Mouse (Mus musculus) small intestine, adult 2 months (tissue): ENCODE measurements around the gene Brsk2. TPM values are rescaled to one million over a fixed set of nuclear protein-coding genes. Genes with fewer than 3 reads are reported as not detected.
A peak's percentile ranks its signal among the peaks of the same experiment; 100 is the strongest.

Experiments used
- H3K27ac ChIP-seq: fragments of 200-500 bp; 2 replicates; pipeline ENCODE4 v1.5.1; 2012; ENCODE audit warnings: low read depth, low read length, control low read depth, inconsistent platforms; ENCODE audit not compliant: insufficient read depth
- H3K27me3 ChIP-seq: fragments of 200-500 bp; 2 replicates; pipeline ENCODE4 v1.6.1; 2012; ENCODE audit warnings: mild to moderate bottlenecking, moderate library complexity, low read length, inconsistent platforms; ENCODE audit not compliant: control insufficient read depth, insufficient read depth
- H3K36me3 ChIP-seq: fragments of 200-500 bp; 2 replicates; pipeline ENCODE4 v1.6.1; 2012; ENCODE audit warnings: mild to moderate bottlenecking, low read length, control low read depth, inconsistent platforms; ENCODE audit not compliant: control insufficient read depth, insufficient read depth
- H3K4me1 ChIP-seq: fragments of 200-500 bp; 2 replicates; pipeline ENCODE4 v1.6.1; 2012; ENCODE audit warnings: low read length, inconsistent platforms, mixed read lengths; ENCODE audit not compliant: control insufficient read depth, insufficient read depth, insufficient read length
- H3K4me3 ChIP-seq: fragments of 200-500 bp; 2 replicates; pipeline ENCODE4 v1.5.1; 2012; ENCODE audit warnings: low read depth, mild to moderate bottlenecking, control low read depth, inconsistent platforms, low read length, moderate library complexity
- CTCF ChIP-seq: fragments of 200-500 bp; IDR thresholded peaks from 2 replicates; pipeline ENCODE4 v1.5.1; 2012; ENCODE audit warnings: low read depth, mild to moderate bottlenecking, control low read depth, inconsistent platforms, low read length, moderate library complexity, mixed read lengths; ENCODE audit not compliant: insufficient replicate concordance, insufficient read length; ENCODE audit errors: extremely low read depth
- POLR2A ChIP-seq: fragments of 200-500 bp; IDR thresholded peaks from 2 replicates; pipeline ENCODE4 v1.6.1; 2012; ENCODE audit warnings: low read depth, mild to moderate bottlenecking, control low read depth, inconsistent platforms, low read length, moderate library complexity
- WGBS: fragments of 180-500 bp; shearing (Covaris S2); methylation state at CpG from one replicate; pipeline ENCODE4 v1.1.7; 2018; 5-methylcytosine and 5-hydroxymethylcytosine counted together
- polyA plus RNA-seq: library from polyadenylated mRNA; depleted of rRNA; stranded (reverse); fragments of >200 nt; gene quantifications from 2 replicates; pipeline ENCODE4 v1.2.3, GENCODE M21; 2012

Gene Brsk2
- polyA plus RNA-seq, 1 experiment, result 0.51 TPM

GRCm38 (mm10) chr7:142030073-142030472, 80.5 kb downstream of the Brsk2 start:
- Histone ChIP-seq H3K27ac (no peak overlapping the region), H3K27me3 (no peaks in the 10 kb centered on the region), H3K4me3 (no peak overlapping the region), H3K4me1 (peaks cover 42% of the 10 kb centered on the region), H3K36me3 (no peaks in the 10 kb centered on the region; the same call in 1 of the 2 replicates)
- TF ChIP-seq CTCF (no peak), POLR2A (no peak)

GRCm38 (mm10) chr7:142034198-142034597, 84.6 kb downstream of the Brsk2 start:
- H3K27me3 ChIP-seq, result no peaks in the 10 kb centered on the region
- H3K27ac ChIP-seq, result peak overlapping the region; percentile 60
- H3K36me3 ChIP-seq, result no peaks in the 10 kb centered on the region; the same call in 1 of the 2 replicates
- peaks cover 56% of the 10 kb centered on the region; the same call in 1 of the 2 replicates for H3K4me1 ChIP-seq
- TF ChIP-seq POLR2A (peak; percentile 65; the same call in 1 of the 2 replicates), CTCF (no peak)
- 18% methylated on average over 2 of the region's 2 CpGs for WGBS
- no peak overlapping the region for H3K4me3 ChIP-seq

DNA sequence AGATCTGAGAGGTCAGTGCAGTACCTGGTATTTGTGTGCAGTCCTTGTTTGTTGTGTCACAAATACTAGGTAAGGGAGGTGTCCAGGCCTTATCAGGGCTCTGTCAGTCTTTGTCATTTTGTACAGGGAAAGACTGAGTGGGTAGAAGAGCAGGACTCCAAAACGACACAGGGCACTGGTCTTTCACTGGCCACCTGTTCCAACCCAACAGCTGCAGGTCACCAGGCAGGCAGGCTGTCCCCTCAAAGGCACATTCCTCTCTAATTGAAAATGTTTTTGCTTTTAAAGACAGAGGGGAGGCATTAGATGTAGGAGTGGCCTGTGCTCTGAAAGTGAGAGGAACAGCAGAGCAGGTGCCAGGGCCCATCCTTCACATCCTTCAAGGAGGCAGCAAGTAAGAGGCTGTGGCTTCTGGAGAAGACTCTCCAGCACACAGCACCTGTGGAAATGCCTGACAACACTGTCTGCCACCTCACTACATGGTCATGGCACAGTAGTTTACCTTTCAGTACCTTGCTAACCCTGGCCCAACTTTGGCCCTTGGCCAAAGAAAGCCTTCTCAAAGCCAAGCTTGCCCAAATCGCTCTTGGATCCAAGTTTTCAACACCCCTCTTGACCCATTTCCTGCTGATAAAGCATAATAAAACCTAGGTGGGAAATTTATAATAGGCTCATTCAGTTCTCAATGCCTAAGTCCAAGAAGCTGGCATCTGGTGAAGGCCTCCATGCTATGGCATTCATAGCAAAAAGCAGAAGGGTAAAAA, 85.7 kb downstream of the Brsk2 start:
- no peaks in the 10 kb centered on the region for H3K27me3 ChIP-seq
- H3K27ac ChIP-seq, result peak overlapping the region; percentile 83
- TF ChIP-seq CTCF, result no peak
- TF ChIP-seq POLR2A, result no peak
- H3K36me3 ChIP-seq, result no peaks in the 10 kb centered on the region; the same call in 1 of the 2 replicates
- whole genome bisulfite sequencing, result 14% methylated on average over 2 of the region's 2 CpGs
- H3K4me1 ChIP-seq, result peaks cover 62% of the 10 kb centered on the region; the same call in 1 of the 2 replicates
- H3K4me3 ChIP-seq, result no peak overlapping the region

DNA sequence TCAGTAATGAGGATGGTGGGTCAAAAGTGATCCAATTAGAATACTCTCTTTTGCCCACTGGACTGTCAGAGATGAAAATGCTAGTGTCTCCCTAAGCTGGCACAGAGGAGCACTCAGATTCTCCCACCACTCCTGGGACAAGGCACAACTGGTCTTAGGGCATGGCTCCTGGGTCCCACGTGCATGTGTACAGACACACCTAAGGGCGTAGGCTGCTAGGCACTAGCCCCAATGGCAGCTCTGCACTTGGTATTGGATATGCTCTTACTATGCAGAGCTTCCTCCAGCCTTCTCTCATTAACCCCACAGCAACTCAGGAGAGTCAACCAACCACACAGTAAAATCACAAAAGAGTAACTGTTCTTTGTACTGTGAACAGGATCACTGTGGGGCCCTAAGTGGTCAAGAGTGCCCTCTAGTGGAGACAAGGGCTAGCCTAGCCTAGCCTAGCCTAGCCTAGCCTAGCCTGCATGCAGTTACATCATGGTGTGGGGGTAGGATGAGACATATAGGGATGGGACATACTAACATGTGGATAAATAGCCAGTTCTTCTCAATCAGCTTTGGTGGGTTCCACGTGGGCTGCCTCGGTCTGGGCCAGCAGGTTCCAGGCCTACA, 88.1 kb downstream of the Brsk2 start:
- H3K4me1 ChIP-seq, result peaks cover 60% of the 10 kb centered on the region; the same call in 1 of the 2 replicates
- 40% methylated on average over 4 of the region's 4 CpGs for WGBS
- H3K27me3 ChIP-seq, result no peaks in the 10 kb centered on the region
- H3K4me3 ChIP-seq, result no peak overlapping the region
- H3K36me3 ChIP-seq, result no peaks in the 10 kb centered on the region
- H3K27ac ChIP-seq, result peak overlapping the region; percentile 48
- TF ChIP-seq POLR2A, result no peak
- TF ChIP-seq CTCF, result peak; percentile 75; the same call in 1 of the 2 replicates

- H3K4me1 ChIP-seq, result peaks cover 42% of the 10 kb centered on the region; the same call in 1 of the 2 replicates
- H3K36me3 ChIP-seq, result no peaks in the 10 kb centered on the region
- no peak overlapping the region for H3K27ac ChIP-seq
- WGBS, result 88% methylated on average over 3 of the region's 3 CpGs
- H3K4me3 ChIP-seq, result no peak overlapping the region
- H3K27me3 ChIP-seq, result no peaks in the 10 kb centered on the region
- no peak for TF ChIP-seq CTCF
- no peak for TF ChIP-seq POLR2A
These were observed 91.2 kb downstream of the Brsk2 start for GRCm38 (mm10) chr7:142040756-142041155.

GRCm38 (mm10) chr7:142045344-142045743, 95.8 kb downstream of the Brsk2 start:
- peaks cover 17% of the 10 kb centered on the region; the same call in 1 of the 2 replicates for H3K4me1 ChIP-seq
- peaks cover 4% of the 10 kb centered on the region for H3K36me3 ChIP-seq
- peak overlapping the region; percentile 80 for H3K27ac ChIP-seq
- no peak overlapping the region for H3K4me3 ChIP-seq
- H3K27me3 ChIP-seq, result no peaks in the 10 kb centered on the region
- no peak for TF ChIP-seq POLR2A
- no peak for TF ChIP-seq CTCF
- WGBS, result 18% methylated on average over 2 of the region's 2 CpGs

DNA sequence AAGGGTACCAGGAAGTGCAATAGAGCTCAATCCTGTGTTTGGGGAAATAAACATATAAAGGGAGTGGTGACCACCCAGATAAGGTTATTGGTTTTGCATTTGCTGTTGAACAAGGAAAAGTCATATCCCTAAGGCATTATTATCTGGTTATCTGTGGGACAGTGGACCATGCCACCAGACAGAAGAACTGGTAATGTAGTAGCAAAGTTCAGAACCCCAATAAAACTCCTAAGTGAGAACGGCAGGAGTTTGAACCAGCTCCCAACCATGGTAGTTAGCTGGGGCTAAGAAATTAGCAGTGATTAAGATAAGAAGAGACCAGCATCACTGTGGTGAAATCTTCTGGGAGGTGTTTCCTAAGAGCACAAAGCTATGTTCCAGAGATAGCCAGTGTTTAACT, 96.4 kb downstream of the Brsk2 start:
- 32% methylated on average over 1 of the region's 1 CpGs for WGBS
- Histone ChIP-seq H3K4me1 (peaks cover 16% of the 10 kb centered on the region; the same call in 1 of the 2 replicates), H3K27ac (peak overlapping the region; percentile 69), H3K4me3 (no peak overlapping the region), H3K27me3 (no peaks in the 10 kb centered on the region), H3K36me3 (peaks cover 4% of the 10 kb centered on the region)
- TF ChIP-seq CTCF, result no peak
- TF ChIP-seq POLR2A, result no peak
